Comparison of ENCODE assay signal across 24 mouse cellular contexts in the genomic region with DNA sequence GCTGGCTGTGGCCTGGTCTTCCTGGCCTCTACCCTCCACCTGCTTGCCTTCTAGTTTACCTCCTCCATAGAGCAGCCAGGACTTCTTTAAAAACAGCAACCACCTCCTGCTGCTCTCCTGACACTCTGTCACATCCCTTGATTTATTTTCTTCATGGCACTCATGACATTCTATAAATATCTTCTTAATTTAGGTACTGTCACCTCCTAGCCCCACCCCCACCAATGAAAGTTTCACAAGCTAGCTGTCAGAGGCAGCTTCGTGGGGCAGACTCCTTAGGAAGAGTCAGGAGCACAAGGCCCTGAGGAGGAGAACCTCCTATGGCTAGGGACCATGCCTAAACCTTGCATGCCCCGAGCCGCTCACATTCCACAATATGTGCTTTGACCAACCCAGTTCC. TPM values are rescaled to one million over a fixed set of nuclear protein-coding genes. Genes with fewer than 3 reads are reported as not detected.
DNase-seq lines count a peak whose midpoint lies in the region; ATAC-seq and TF ChIP-seq lines count a peak whose summit lies in the region.
"Had no signal": no experiment of that assay in that cellular context is flagged by ENCODE, and none has a peak within 500 bp of the region (broad histone marks: within the 10 kb centered on the region; RNA-seq: fewer than 3 reads in every experiment).

No protein-coding gene starts in this region.

- intact Hi-C loops in heart, postnatal 14 days (cut with DNase I): no loop called here

- H3K4me1 ChIP-seq in heart, embryonic 11.5 days (ENCODE audit: control insufficient read depth, insufficient read depth, low read length): peaks cover 18% of the 10 kb centered on the region
- peaks cover 43% of the 10 kb centered on the region for H3K4me1 ChIP-seq in liver, postnatal 0 days (ENCODE audit: insufficient read depth)
- peaks cover 23% of the 10 kb centered on the region for H3K4me1 ChIP-seq in liver, embryonic 11.5 days (replicated peaks; ENCODE audit: control insufficient read depth, insufficient read depth, low read length)
- peaks cover 26% of the 10 kb centered on the region; the same call in 1 of the 2 replicates for H3K4me1 ChIP-seq in bone marrow, adult 2 months (ENCODE audit: control insufficient read depth, insufficient read depth, low read length)

- no peak overlapping the region for H3K4me3 ChIP-seq in heart, embryonic 11.5 days (ENCODE audit: low read depth, low read length)
- no peak overlapping the region for H3K4me3 ChIP-seq in liver, postnatal 0 days (ENCODE audit: low read depth, low read length)
- H3K4me3 ChIP-seq in liver, embryonic 11.5 days (ENCODE audit: low read depth, low read length): no peak overlapping the region
- H3K4me3 ChIP-seq in bone marrow, adult 2 months (replicated peaks; ENCODE audit: control insufficient read depth, low read depth, low read length): peak overlapping the region; percentile 16
- H3K4me3 ChIP-seq: embryonic facial prominence, embryonic 13.5 days; erythroblast, embryonic 14.5 days; forebrain, embryonic 12.5 days; intestine, embryonic 15.5 days; limb, embryonic 15.5 days; liver, embryonic 15.5 days had no signal

- DNase-seq in heart, postnatal 14 days: no peak
- no peak for DNase-seq in liver, postnatal 0 days
- DNase-seq in liver, embryonic 11.5 days (ENCODE audit: low spot score): no peak
- peak; percentile 74 for DNase-seq in skeletal muscle tissue, adult 2 months (ENCODE audit: low read depth, low spot score)
- no peak for DNase-seq in adrenal gland, adult (ENCODE audit: inconsistent age in 2 of 2, low spot score in 1 of 2)
- DNase-seq: adrenal gland, postnatal 10 days; cerebellum, adult 8-10 months; cerebellum, postnatal 36 days; embryo, embryonic 11 days; kidney, adult 9 months; kidney, postnatal 14 days; left cerebral cortex, postnatal 4 days had no signal

- 0 out of 2 replicates have a peak, but pooled peaks cover 3% of the 10 kb centered on the region for H3K27me3 ChIP-seq in heart, embryonic 11.5 days (ENCODE audit: control insufficient read depth, insufficient read depth, low read length)
- no peaks in the 10 kb centered on the region for H3K27me3 ChIP-seq in liver, postnatal 0 days (ENCODE audit: insufficient read depth, low read length)
- H3K27me3 ChIP-seq in liver, embryonic 11.5 days (replicated peaks; ENCODE audit: control insufficient read depth, insufficient read depth, low read length): no peaks in the 10 kb centered on the region
- H3K27me3 ChIP-seq: embryonic facial prominence, embryonic 13.5 days; forebrain, embryonic 12.5 days; intestine, embryonic 15.5 days; limb, embryonic 15.5 days; liver, embryonic 15.5 days had no signal

- H3K4me2 ChIP-seq in heart, embryonic 11.5 days: no peak overlapping the region
- H3K4me2 ChIP-seq in liver, postnatal 0 days (ENCODE audit: low read depth, low read length): peak overlapping the region; percentile 38
- no peak overlapping the region for H3K4me2 ChIP-seq in liver, embryonic 11.5 days
- H3K4me2 ChIP-seq: embryonic facial prominence, embryonic 13.5 days; forebrain, embryonic 12.5 days; intestine, embryonic 15.5 days; limb, embryonic 15.5 days; liver, embryonic 15.5 days had no signal

- H3K27ac ChIP-seq in heart, embryonic 11.5 days (ENCODE audit: low read depth, low read length): no peak overlapping the region
- H3K27ac ChIP-seq in liver, postnatal 0 days (ENCODE audit: low read depth): no peak overlapping the region
- no peak overlapping the region for H3K27ac ChIP-seq in liver, embryonic 11.5 days (ENCODE audit: low read depth, low read length)
- peak overlapping the region; percentile 16; the same call in 1 of the 2 replicates for H3K27ac ChIP-seq in bone marrow, adult 2 months (ENCODE audit: control insufficient read depth, insufficient read depth, low read depth, low read length, poor library complexity)
- H3K27ac ChIP-seq: embryonic facial prominence, embryonic 13.5 days; forebrain, embryonic 12.5 days; intestine, embryonic 15.5 days; limb, embryonic 15.5 days; liver, embryonic 15.5 days; macrophage; stomach, postnatal 0 days had no signal

- ATAC-seq in heart, embryonic 11.5 days (replicated peaks; ENCODE audit: insufficient number of reproducible peaks, low FRiP score, low TSS enrichment): no peak
- no peak for ATAC-seq in liver, postnatal 0 days
- no peak for ATAC-seq in liver, embryonic 11.5 days (replicated peaks; ENCODE audit: low FRiP score)
- ATAC-seq: activated CD4-positive, CD25-positive, alpha-beta regulatory T cell, adult 4 months; hindbrain, embryonic 16.5 days; intestine, embryonic 15.5 days had no signal

- 65% methylated on average over 3 of the region's 3 CpGs for WGBS in heart, embryonic 11.5 days (ENCODE audit: insufficient replicate concordance)
- 54% methylated on average over 3 of the region's 3 CpGs for WGBS in liver, postnatal 0 days (ENCODE audit: insufficient replicate concordance)
- WGBS in liver, embryonic 11.5 days: 68% methylated on average over 3 of the region's 3 CpGs
- WGBS in bone marrow, adult 2 months: 42% methylated on average over 3 of the region's 3 CpGs

- H3K36me3 ChIP-seq in heart, embryonic 11.5 days (ENCODE audit: control insufficient read depth, insufficient read depth, low read length): no peaks in the 10 kb centered on the region
- H3K36me3 ChIP-seq in liver, postnatal 0 days (replicated peaks; ENCODE audit: insufficient read depth, low read length): no peaks in the 10 kb centered on the region
- H3K36me3 ChIP-seq in liver, embryonic 11.5 days (ENCODE audit: control insufficient read depth, insufficient read depth, low read length): no peaks in the 10 kb centered on the region
- H3K36me3 ChIP-seq: embryonic facial prominence, embryonic 13.5 days; forebrain, embryonic 12.5 days; intestine, embryonic 15.5 days; limb, embryonic 15.5 days; liver, embryonic 15.5 days had no signal

- TF ChIP-seq EP300 in liver, postnatal 0 days (IDR thresholded peaks at IDR 0.05; ENCODE audit: low read depth): no peak

- TF ChIP-seq POLR2A in bone marrow, adult 2 months (IDR thresholded peaks at IDR 0.05; ENCODE audit: borderline replicate concordance, control insufficient read depth, low read depth, low read length): no peak

- TF ChIP-seq CTCF in liver, postnatal 0 days (IDR thresholded peaks at IDR 0.05; ENCODE audit: low read depth): no peak
- no peak for TF ChIP-seq CTCF in bone marrow, adult 2 months (IDR thresholded peaks at IDR 0.05; ENCODE audit: control insufficient read depth, insufficient read depth, low read length)

- no peaks in the 10 kb centered on the region for H3K9me3 ChIP-seq in heart, embryonic 11.5 days (replicated peaks; ENCODE audit: control insufficient read depth, low read length)
- no peaks in the 10 kb centered on the region for H3K9me3 ChIP-seq in liver, postnatal 0 days (ENCODE audit: low read length)
- H3K9me3 ChIP-seq in liver, embryonic 11.5 days (ENCODE audit: control insufficient read depth, low read length): no peaks in the 10 kb centered on the region
- H3K9me3 ChIP-seq: embryonic facial prominence, embryonic 13.5 days; forebrain, embryonic 12.5 days; intestine, embryonic 15.5 days; limb, embryonic 15.5 days; liver, embryonic 15.5 days had no signal

- 0 out of 2 replicates have a peak overlapping the region, but pooled peaks have one; percentile 34 for H3K9ac ChIP-seq in heart, embryonic 11.5 days (ENCODE audit: low read depth, low read length)
- no peak overlapping the region; the same call in 1 of the 2 replicates for H3K9ac ChIP-seq in liver, postnatal 0 days (replicated peaks)
- no peak overlapping the region for H3K9ac ChIP-seq in liver, embryonic 11.5 days (ENCODE audit: low read depth, low read length)
- H3K9ac ChIP-seq: embryonic facial prominence, embryonic 13.5 days; forebrain, embryonic 12.5 days; intestine, embryonic 15.5 days; limb, embryonic 15.5 days; liver, embryonic 15.5 days had no signal

RNA-seq across cellular contexts. Expression of gene Tbc1d10c, which starts 3.8 kb away (rescaled TPM):
- 1.0 and 1.3 TPM in 2 replicates for polyA plus RNA-seq in heart, embryonic 11.5 days (2014; fragmentation: Nextera tagmentation; extraction: Ambion mirVana)
- total RNA-seq in heart, postnatal 14 days (2021): 1 to 10 TPM; 4.0 to 7.5 TPM
- 8.4 and 9.9 TPM in 2 replicates for polyA plus RNA-seq in liver, postnatal 0 days (2015; fragmentation: Nextera tagmentation; extraction: Ambion mirVana)
- polyA plus RNA-seq in liver, embryonic 11.5 days (2014; fragmentation: Nextera tagmentation; extraction: Ambion mirVana): 3.3 and 3.4 TPM in 2 replicates
- 64.3 and 168 TPM in 2 replicates for polyA plus RNA-seq in bone marrow, adult 2 months (2011; ENCODE audit: insufficient read depth, insufficient read length, low replicate concordance, missing spikeins)

RNA-seq across cellular contexts. Expression of gene Ppp1ca, which starts 4.6 kb away (rescaled TPM):
- polyA plus RNA-seq in heart, embryonic 11.5 days (2014; fragmentation: Nextera tagmentation; extraction: Ambion mirVana): 749 and 760 TPM in 2 replicates
- total RNA-seq in heart, postnatal 14 days (2021): 100 to 1,000 TPM; 368 to 404 TPM
- 269 and 284 TPM in 2 replicates for polyA plus RNA-seq in liver, postnatal 0 days (2015; fragmentation: Nextera tagmentation; extraction: Ambion mirVana)
- polyA plus RNA-seq in liver, embryonic 11.5 days (2014; fragmentation: Nextera tagmentation; extraction: Ambion mirVana): 773 and 809 TPM in 2 replicates
- 121 and 204 TPM in 2 replicates for polyA plus RNA-seq in bone marrow, adult 2 months (2011; ENCODE audit: insufficient read depth, insufficient read length, low replicate concordance, missing spikeins)

RNA-seq across cellular contexts. Expression of gene Carns1, which starts 12.0 kb away (rescaled TPM):
- 2.1 and 2.8 TPM in 2 replicates for polyA plus RNA-seq in heart, embryonic 11.5 days (2014; fragmentation: Nextera tagmentation; extraction: Ambion mirVana)
- total RNA-seq in heart, postnatal 14 days (2021): 10 to 100 TPM; 36.1 to 43.3 TPM
- 0.73 and 0.90 TPM in 2 replicates for polyA plus RNA-seq in liver, postnatal 0 days (2015; fragmentation: Nextera tagmentation; extraction: Ambion mirVana)
- polyA plus RNA-seq in liver, embryonic 11.5 days (2014; fragmentation: Nextera tagmentation; extraction: Ambion mirVana): 0.89 and 1.2 TPM in 2 replicates
- polyA plus RNA-seq in bone marrow, adult 2 months (2011; ENCODE audit: insufficient read depth, insufficient read length, low replicate concordance, missing spikeins): 23.3 and 52.9 TPM in 2 replicates
- polyA plus RNA-seq: erythroblast, embryonic 14.5 days had no signal

RNA-seq across cellular contexts. Expression of gene Rad9a, which starts 14.2 kb away (rescaled TPM):
- 20.6 and 24.1 TPM in 2 replicates for polyA plus RNA-seq in heart, embryonic 11.5 days (2014; fragmentation: Nextera tagmentation; extraction: Ambion mirVana)
- total RNA-seq in heart, postnatal 14 days (2021): 1 to 10 TPM; 4.7 to 5.0 TPM
- 8.0 and 9.0 TPM in 2 replicates for polyA plus RNA-seq in liver, postnatal 0 days (2015; fragmentation: Nextera tagmentation; extraction: Ambion mirVana)
- 35.7 and 38.8 TPM in 2 replicates for polyA plus RNA-seq in liver, embryonic 11.5 days (2014; fragmentation: Nextera tagmentation; extraction: Ambion mirVana)
- polyA plus RNA-seq in bone marrow, adult 2 months (2011; ENCODE audit: insufficient read depth, insufficient read length, low replicate concordance, missing spikeins): 24.2 and 39.8 TPM in 2 replicates

RNA-seq across cellular contexts. Expression of gene Rps6kb2, which starts 24.1 kb away (rescaled TPM):
- 34.3 and 38.1 TPM in 2 replicates for polyA plus RNA-seq in heart, embryonic 11.5 days (2014; fragmentation: Nextera tagmentation; extraction: Ambion mirVana)
- total RNA-seq in heart, postnatal 14 days (2021): 10 to 100 TPM; 21.6 to 23.6 TPM
- 22.1 and 23.0 TPM in 2 replicates for polyA plus RNA-seq in liver, postnatal 0 days (2015; fragmentation: Nextera tagmentation; extraction: Ambion mirVana)
- 41.0 and 53.5 TPM in 2 replicates for polyA plus RNA-seq in liver, embryonic 11.5 days (2014; fragmentation: Nextera tagmentation; extraction: Ambion mirVana)
- 51.8 and 86.1 TPM in 2 replicates for polyA plus RNA-seq in bone marrow, adult 2 months (2011; ENCODE audit: insufficient read depth, insufficient read length, low replicate concordance, missing spikeins)
